Mouse (Mus musculus) kidney, embryonic 16.5 days (tissue): ENCODE results near the gene Hnrnpu. TPM values are rescaled to one million over a fixed set of nuclear protein-coding genes. Genes with fewer than 3 reads are reported as not detected.
A peak's percentile ranks its signal among the peaks of the same experiment; 100 is the strongest.
"Not testable (repeated sequence)": the region's sequence is repeated elsewhere in the genome, so short reads cannot be mapped to it uniquely, and the experiment has no call there.

ENCODE experiments used
- ATAC-seq: fragments of 200-750 bp; cut with Nextera tagmentation; 2 replicates; pipeline ENCODE4 v1.8.0; 2017; ENCODE audit warnings: moderate TSS enrichment; ENCODE audit not compliant: low FRiP score, low TSS enrichment
- H3K27ac ChIP-seq: fragments of 300-500 bp; sonication (generic); 2 replicates; pipeline ENCODE4 v1.5.1; 2014; ENCODE audit warnings: low read length
- H3K27me3 ChIP-seq: fragments of 300-500 bp; sonication (generic); 2 replicates; pipeline ENCODE4 v1.6.1; 2014; ENCODE audit warnings: low read length, control low read depth, mixed read lengths; ENCODE audit not compliant: insufficient read depth
- H3K36me3 ChIP-seq: fragments of 300-500 bp; sonication (generic); 2 replicates; pipeline ENCODE4 v1.6.1; 2014; ENCODE audit warnings: low read length, control low read depth, mixed read lengths; ENCODE audit not compliant: insufficient read depth
- H3K4me1 ChIP-seq: fragments of 300-500 bp; sonication (generic); 2 replicates; pipeline ENCODE4 v1.6.1; 2014; ENCODE audit warnings: low read length, control low read depth, mixed read lengths; ENCODE audit not compliant: insufficient read depth
- H3K4me2 ChIP-seq: fragments of 300-500 bp; sonication (generic); replicated peaks from 2 replicates; pipeline ENCODE4 v1.6.1; 2014; ENCODE audit warnings: low read depth, low read length
- H3K4me3 ChIP-seq: fragments of 300-500 bp; sonication (generic); 2 replicates; pipeline ENCODE4 v1.5.1; 2014; ENCODE audit warnings: mild to moderate bottlenecking, low read length
- H3K9ac ChIP-seq: fragments of 300-500 bp; sonication (generic); replicated peaks from 2 replicates; pipeline ENCODE4 v1.6.1; 2014; ENCODE audit warnings: low read length
- H3K9me3 ChIP-seq: fragments of 300-500 bp; sonication (generic); 2 replicates; pipeline ENCODE4 v1.6.1; 2016; ENCODE audit warnings: low read length, control low read depth
- WGBS: fragments of 180-500 bp; shearing (Covaris S2); extraction: QIAGEN DNeasy Blood & Tissue Kit; methylation state at CpG from one replicate; pipeline ENCODE4 v1.1.7; 2014; 5-methylcytosine and 5-hydroxymethylcytosine counted together
- polyA plus RNA-seq: library from polyadenylated mRNA; unstranded; fragments of >200 nt; fragmentation: Nextera tagmentation; extraction: Ambion mirVana; gene quantifications from 2 replicates; pipeline ENCODE4 v1.2.1, GENCODE M21; 2015

Gene Hnrnpu
- polyA plus RNA-seq, 1 experiment from 2014 or later, result 259 TPM

DNA sequence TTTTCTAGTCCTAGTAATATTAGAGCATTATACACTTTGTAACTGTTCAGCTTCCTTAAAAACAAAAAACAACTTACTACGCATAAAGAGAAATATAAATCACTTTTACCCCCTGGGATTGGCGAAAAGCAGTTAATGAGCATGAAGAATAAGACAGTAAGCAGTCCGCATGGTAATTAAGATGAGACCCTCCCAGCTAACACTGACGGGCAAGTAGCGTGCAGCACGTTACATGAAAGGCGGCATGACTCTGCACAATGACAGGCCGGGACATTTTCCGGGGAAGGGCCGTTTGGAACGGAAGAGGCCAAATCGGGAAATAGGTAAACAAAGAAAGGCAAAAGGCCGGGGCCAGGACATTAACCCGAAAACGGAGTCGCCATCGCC is 19.6 kb downstream of the Hnrnpu start:
- H3K36me3 ChIP-seq, result peaks cover 17% of the 10 kb centered on the region
- WGBS, result under 1% methylated on average over 17 of the region's 17 CpGs
- peak overlapping the region; percentile 72 for H3K4me2 ChIP-seq
- no peaks in the 10 kb centered on the region for H3K9me3 ChIP-seq
- peak overlapping the region; percentile 99 for H3K27ac ChIP-seq
- peak; percentile 80 for ATAC-seq
- peak overlapping the region; percentile 87 for H3K9ac ChIP-seq
- peak overlapping the region; percentile 78 for H3K4me3 ChIP-seq
- H3K27me3 ChIP-seq, result no peaks in the 10 kb centered on the region
- peaks cover 22% of the 10 kb centered on the region for H3K4me1 ChIP-seq

- Histone ChIP-seq H3K9ac (no peak overlapping the region; the same call in 1 of the 2 replicates), H3K9me3 (no peaks in the 10 kb centered on the region), H3K4me3 (peak overlapping the region; percentile 78), H3K4me1 (peaks cover 22% of the 10 kb centered on the region), H3K27ac (peak overlapping the region; percentile 99; the same call in 1 of the 2 replicates), H3K36me3 (peaks cover 12% of the 10 kb centered on the region), H3K27me3 (no peaks in the 10 kb centered on the region), H3K4me2 (peak overlapping the region; percentile 72)
- no peak for ATAC-seq
- WGBS, result 35% methylated on average over 10 of the region's 10 CpGs
These were observed 20.2 kb downstream of the Hnrnpu start for GRCm38 (mm10) chr1:178317275-178318001.

- H3K4me1 ChIP-seq, result peaks cover 5% of the 10 kb centered on the region; the same call in 1 of the 2 replicates
- no peak overlapping the region for H3K4me3 ChIP-seq
- H3K27me3 ChIP-seq, result no peaks in the 10 kb centered on the region
- no peaks in the 10 kb centered on the region for H3K9me3 ChIP-seq
- 92% methylated on average over 2 of the region's 2 CpGs for WGBS
- no peak overlapping the region for H3K4me2 ChIP-seq
- H3K36me3 ChIP-seq, result no peaks in the 10 kb centered on the region
- ATAC-seq, result no peak
- no peak overlapping the region for H3K27ac ChIP-seq
- H3K9ac ChIP-seq, result no peak overlapping the region
These were observed 23.4 kb downstream of the Hnrnpu start for GRCm38 (mm10) chr1:178314236-178314635.

- Histone ChIP-seq H3K4me1 (peaks cover 5% of the 10 kb centered on the region; the same call in 1 of the 2 replicates), H3K4me2 (no peak overlapping the region), H3K36me3 (no peaks in the 10 kb centered on the region), H3K4me3 (no peak overlapping the region), H3K27me3 (no peaks in the 10 kb centered on the region), H3K27ac (no peak overlapping the region), H3K9me3 (no peaks in the 10 kb centered on the region), H3K9ac (no peak overlapping the region)
- 100% methylated on average over 1 of the region's 1 CpGs for WGBS
- ATAC-seq, result no peak
These were observed 24.5 kb downstream of the Hnrnpu start for GRCm38 (mm10) chr1:178313039-178313597.

DNA sequence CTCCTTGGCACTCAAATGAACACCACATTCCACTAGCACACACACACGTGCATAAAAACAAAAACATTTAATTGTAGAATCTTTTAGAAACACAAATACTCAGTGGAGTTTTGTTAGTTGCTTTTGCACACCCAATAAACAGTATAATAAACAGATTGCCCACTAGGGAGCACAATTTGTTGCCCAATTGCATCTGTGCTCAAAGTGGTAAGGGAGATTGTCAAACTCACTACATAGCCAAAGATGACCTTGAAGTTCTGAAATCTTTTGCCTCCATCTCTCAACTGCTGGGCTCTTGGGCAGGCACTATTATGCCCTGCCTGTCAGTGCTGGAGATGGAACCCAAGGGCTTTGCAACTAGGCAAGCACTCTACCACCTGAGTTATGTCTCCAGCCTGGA is 27.5 kb downstream of the Hnrnpu start:
- Histone ChIP-seq H3K27me3 (no peaks in the 10 kb centered on the region), H3K27ac (no peak overlapping the region), H3K9me3 (no peaks in the 10 kb centered on the region), H3K4me2 (no peak overlapping the region), H3K4me3 (no peak overlapping the region), H3K4me1 (no peaks in the 10 kb centered on the region), H3K9ac (no peak overlapping the region), H3K36me3 (no peaks in the 10 kb centered on the region)
- WGBS, result 61% methylated on average over 1 of the region's 1 CpGs
- ATAC-seq, result no peak

- Histone ChIP-seq H3K36me3 (no peaks in the 10 kb centered on the region), H3K4me2 (no peak overlapping the region), H3K9ac (no peak overlapping the region), H3K27ac (no peak overlapping the region), H3K4me3 (no peak overlapping the region), H3K4me1 (no peaks in the 10 kb centered on the region), H3K9me3 (no peaks in the 10 kb centered on the region), H3K27me3 (no peaks in the 10 kb centered on the region)
- WGBS, result 49% methylated on average over 2 of the region's 2 CpGs
- ATAC-seq, result no peak
These were observed 28.1 kb downstream of the Hnrnpu start for GRCm38 (mm10) chr1:178309487-178309886.

- Histone ChIP-seq H3K9ac (no peak overlapping the region), H3K4me1 (no peaks in the 10 kb centered on the region), H3K4me2 (no peak overlapping the region), H3K36me3 (no peaks in the 10 kb centered on the region), H3K9me3 (peaks cover 9% of the 10 kb centered on the region; the same call in 1 of the 2 replicates), H3K27ac (no peak overlapping the region), H3K4me3 (no peak overlapping the region), H3K27me3 (no peaks in the 10 kb centered on the region)
- WGBS, result 27% methylated on average over 3 of the region's 3 CpGs
- peak; percentile 69 for ATAC-seq
These were observed 34.2 kb downstream of the Hnrnpu start for GRCm38 (mm10) chr1:178303425-178303824.

- not testable (repeated sequence) for H3K4me1 ChIP-seq, H3K9me3 ChIP-seq, H3K4me2 ChIP-seq, H3K9ac ChIP-seq, H3K4me3 ChIP-seq, H3K27me3 ChIP-seq, H3K27ac ChIP-seq, ATAC-seq, H3K36me3 ChIP-seq
- 93% methylated on average over 2 of the region's 2 CpGs for WGBS
These were observed 36.3 kb downstream of the Hnrnpu start for GRCm38 (mm10) chr1:178301261-178301660.

DNA sequence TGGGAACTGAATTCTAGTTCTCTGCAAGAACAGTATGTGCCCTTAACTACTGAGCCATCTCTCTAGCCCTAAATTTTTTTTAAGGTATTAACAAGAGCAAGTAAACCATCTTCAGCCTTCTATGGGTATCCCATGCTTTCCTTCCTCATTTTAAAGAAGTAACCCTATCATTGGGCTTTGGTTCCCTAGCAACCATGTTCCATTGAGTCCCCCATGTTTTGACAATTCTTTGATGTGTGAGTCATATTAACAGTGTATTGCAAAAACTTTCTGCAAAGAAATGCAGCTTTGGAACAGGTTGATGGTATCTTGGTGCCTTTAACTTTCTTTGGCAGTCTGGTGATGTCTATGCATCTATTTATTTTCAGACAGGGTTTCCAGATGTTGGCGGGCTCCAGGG is 43.5 kb downstream of the Hnrnpu start:
- no peak for ATAC-seq
- no peak overlapping the region for H3K4me3 ChIP-seq
- H3K9ac ChIP-seq, result no peak overlapping the region
- 96% methylated on average over 1 of the region's 1 CpGs for WGBS
- H3K27ac ChIP-seq, result no peak overlapping the region
- no peak overlapping the region for H3K4me2 ChIP-seq
- H3K36me3 ChIP-seq, result no peaks in the 10 kb centered on the region
- H3K4me1 ChIP-seq, result no peaks in the 10 kb centered on the region
- no peaks in the 10 kb centered on the region for H3K27me3 ChIP-seq
- no peaks in the 10 kb centered on the region for H3K9me3 ChIP-seq

- no peak for ATAC-seq
- H3K4me3 ChIP-seq, result no peak overlapping the region
- H3K36me3 ChIP-seq, result no peaks in the 10 kb centered on the region
- no peak overlapping the region for H3K9ac ChIP-seq
- no peak overlapping the region for H3K27ac ChIP-seq
- H3K4me1 ChIP-seq, result no peaks in the 10 kb centered on the region
- no peaks in the 10 kb centered on the region for H3K9me3 ChIP-seq
- H3K27me3 ChIP-seq, result no peaks in the 10 kb centered on the region
- H3K4me2 ChIP-seq, result no peak overlapping the region
- 66% methylated on average over 3 of the region's 3 CpGs for WGBS
These were observed 45.9 kb downstream of the Hnrnpu start for GRCm38 (mm10) chr1:178291716-178292115.
